In genomic region chr6:112274261-112275055, GRCm38 (mm10) we compare ENCODE assay signal across 8 mouse cellular contexts. TPM values are rescaled to one million over a fixed set of nuclear protein-coding genes. Genes with fewer than 3 reads are reported as not detected.
DNase-seq lines count a peak whose midpoint lies in the region; ATAC-seq lines count a peak whose summit lies in the region.

No protein-coding gene starts in this region.

- ATAC-seq in embryonic facial prominence, embryonic 11.5 days (replicated peaks; ENCODE audit: insufficient number of reproducible peaks, low FRiP score, low TSS enrichment, low read depth) = peak; percentile 60; the same call in 1 of the 2 replicates
- ATAC-seq in granulocyte monocyte progenitor cell, adult 5-6 weeks (replicated peaks; ENCODE audit: poor library complexity, severe bottlenecking) = peak; percentile 34
- ATAC-seq in intestine, embryonic 15.5 days = peak; percentile 85
- peak; percentile 41 for ATAC-seq in limb, embryonic 11.5 days (ENCODE audit: insufficient number of reproducible peaks, low FRiP score, low TSS enrichment, low read depth)
- peak; percentile 86 for ATAC-seq in midbrain, embryonic 16.5 days
- peak; percentile 53; the same call in 1 of the 2 replicates for ATAC-seq in stomach, embryonic 14.5 days (ENCODE audit: insufficient number of reproducible peaks, insufficient read depth, low FRiP score, low read depth)

- peak; percentile 5 for DNase-seq in thymus, postnatal 14 days
- no peak for DNase-seq in thymus, postnatal 25 days
- peak; percentile 45 for DNase-seq in embryonic facial prominence, embryonic 11.5 days (ENCODE audit: low spot score)
- DNase-seq in limb, embryonic 11.5 days (ENCODE audit: low spot score) = peak; percentile 50

- no peak overlapping the region for H3K27ac ChIP-seq in embryonic facial prominence, embryonic 11.5 days (replicated peaks; ENCODE audit: low read depth, low read length)
- peak overlapping the region; percentile 38 for H3K27ac ChIP-seq in intestine, embryonic 15.5 days
- H3K27ac ChIP-seq in limb, embryonic 11.5 days (replicated peaks; ENCODE audit: low read depth, low read length) = no peak overlapping the region
- H3K27ac ChIP-seq in midbrain, embryonic 16.5 days (ENCODE audit: low read length) = peak overlapping the region; percentile 65
- H3K27ac ChIP-seq in stomach, embryonic 14.5 days (ENCODE audit: low read length) = no peak overlapping the region

- 36% methylated on average over 9 of the region's 9 CpGs for WGBS in embryonic facial prominence, embryonic 11.5 days
- WGBS in intestine, embryonic 15.5 days = 26% methylated on average over 9 of the region's 9 CpGs
- 38% methylated on average over 9 of the region's 9 CpGs for WGBS in limb, embryonic 11.5 days
- WGBS in midbrain, embryonic 16.5 days = 26% methylated on average over 9 of the region's 9 CpGs
- 28% methylated on average over 9 of the region's 9 CpGs for WGBS in stomach, embryonic 14.5 days

- no peaks in the 10 kb centered on the region for H3K27me3 ChIP-seq in embryonic facial prominence, embryonic 11.5 days (ENCODE audit: control insufficient read depth, insufficient read depth, low read length)
- H3K27me3 ChIP-seq in intestine, embryonic 15.5 days (replicated peaks) = no peaks in the 10 kb centered on the region
- no peaks in the 10 kb centered on the region for H3K27me3 ChIP-seq in limb, embryonic 11.5 days (ENCODE audit: control insufficient read depth, insufficient read depth, low read length)
- no peaks in the 10 kb centered on the region for H3K27me3 ChIP-seq in midbrain, embryonic 16.5 days (ENCODE audit: control insufficient read depth, insufficient read depth, low read depth, low read length)
- H3K27me3 ChIP-seq in stomach, embryonic 14.5 days (ENCODE audit: control insufficient read depth, insufficient read depth, low read length) = no peaks in the 10 kb centered on the region

- H3K9me3 ChIP-seq in embryonic facial prominence, embryonic 11.5 days (replicated peaks; ENCODE audit: control insufficient read depth, low read length) = no peaks in the 10 kb centered on the region
- H3K9me3 ChIP-seq in intestine, embryonic 15.5 days = no peaks in the 10 kb centered on the region
- no peaks in the 10 kb centered on the region for H3K9me3 ChIP-seq in limb, embryonic 11.5 days (ENCODE audit: control insufficient read depth, low read length)
- no peaks in the 10 kb centered on the region for H3K9me3 ChIP-seq in midbrain, embryonic 16.5 days (replicated peaks; ENCODE audit: control insufficient read depth, low read length, poor library complexity, severe bottlenecking)
- no peaks in the 10 kb centered on the region for H3K9me3 ChIP-seq in stomach, embryonic 14.5 days (ENCODE audit: control insufficient read depth, low read depth, low read length)

- H3K4me1 ChIP-seq in embryonic facial prominence, embryonic 11.5 days (ENCODE audit: control insufficient read depth, insufficient read depth, low read length) = peaks cover 4% of the 10 kb centered on the region
- H3K4me1 ChIP-seq in intestine, embryonic 15.5 days (replicated peaks) = peaks cover 17% of the 10 kb centered on the region
- H3K4me1 ChIP-seq in limb, embryonic 11.5 days (ENCODE audit: control insufficient read depth, insufficient read depth, low read length) = peaks cover 8% of the 10 kb centered on the region; the same call in 1 of the 2 replicates
- H3K4me1 ChIP-seq in midbrain, embryonic 16.5 days (ENCODE audit: control insufficient read depth, insufficient read depth, low read length) = peaks cover 11% of the 10 kb centered on the region; the same call in 1 of the 2 replicates
- peaks cover 16% of the 10 kb centered on the region; the same call in 1 of the 2 replicates for H3K4me1 ChIP-seq in stomach, embryonic 14.5 days (ENCODE audit: control insufficient read depth, insufficient read depth, low read length)

- H3K9ac ChIP-seq in embryonic facial prominence, embryonic 11.5 days (replicated peaks; ENCODE audit: low read length) = no peak overlapping the region
- H3K9ac ChIP-seq in intestine, embryonic 15.5 days = no peak overlapping the region
- no peak overlapping the region for H3K9ac ChIP-seq in limb, embryonic 11.5 days (ENCODE audit: low read length)
- H3K9ac ChIP-seq in midbrain, embryonic 16.5 days (ENCODE audit: low read depth, low read length) = no peak overlapping the region
- H3K9ac ChIP-seq in stomach, embryonic 14.5 days (replicated peaks; ENCODE audit: low read depth, low read length) = no peak overlapping the region

- no peak overlapping the region; the same call in 1 of the 2 replicates for H3K4me2 ChIP-seq in embryonic facial prominence, embryonic 11.5 days (ENCODE audit: low read depth, low read length)
- peak overlapping the region; percentile 69 for H3K4me2 ChIP-seq in intestine, embryonic 15.5 days (replicated peaks)
- H3K4me2 ChIP-seq in limb, embryonic 11.5 days (ENCODE audit: low read depth, severe bottlenecking) = peak overlapping the region; percentile 29; the same call in 1 of the 2 replicates
- peak overlapping the region; percentile 81 for H3K4me2 ChIP-seq in midbrain, embryonic 16.5 days (ENCODE audit: low read length)
- peak overlapping the region; percentile 55 for H3K4me2 ChIP-seq in stomach, embryonic 14.5 days (replicated peaks; ENCODE audit: low read depth, low read length)

- H3K4me3 ChIP-seq in embryonic facial prominence, embryonic 11.5 days (ENCODE audit: low read depth, low read length) = no peak overlapping the region
- peak overlapping the region; percentile 29 for H3K4me3 ChIP-seq in intestine, embryonic 15.5 days (replicated peaks)
- H3K4me3 ChIP-seq in limb, embryonic 11.5 days (ENCODE audit: low read depth, low read length) = no peak overlapping the region
- no peak overlapping the region for H3K4me3 ChIP-seq in midbrain, embryonic 16.5 days (ENCODE audit: low read depth, low read length)
- peak overlapping the region; percentile 24 for H3K4me3 ChIP-seq in stomach, embryonic 14.5 days (ENCODE audit: low read depth, low read length)

- no peaks in the 10 kb centered on the region for H3K36me3 ChIP-seq in embryonic facial prominence, embryonic 11.5 days (replicated peaks; ENCODE audit: control insufficient read depth, insufficient read depth, low read depth, low read length)
- H3K36me3 ChIP-seq in intestine, embryonic 15.5 days = no peaks in the 10 kb centered on the region
- H3K36me3 ChIP-seq in limb, embryonic 11.5 days (ENCODE audit: control insufficient read depth, insufficient read depth, low read length) = no peaks in the 10 kb centered on the region
- H3K36me3 ChIP-seq in midbrain, embryonic 16.5 days (ENCODE audit: control insufficient read depth, insufficient read depth, low read length) = no peaks in the 10 kb centered on the region
- no peaks in the 10 kb centered on the region for H3K36me3 ChIP-seq in stomach, embryonic 14.5 days (ENCODE audit: control insufficient read depth, insufficient read depth, low read length)

RNA-seq across cellular contexts. Expression of gene Lmcd1, which starts 0.9 kb away (rescaled TPM):
- polyA plus RNA-seq in embryonic facial prominence, embryonic 11.5 days (2014; fragmentation: Nextera tagmentation; extraction: Ambion mirVana) = 3.9 and 5.4 TPM in 2 replicates
- total RNA-seq in granulocyte monocyte progenitor cell, adult 5-6 weeks (2014; fragmentation: Nextera tagmentation) = not detected in 2 replicates
- total RNA-seq in granulocyte monocyte progenitor cell, adult 5-6 weeks (2017) = not detected in 2 replicates
- 12.2 and 13.4 TPM in 2 replicates for polyA plus RNA-seq in intestine, embryonic 15.5 days (2015; fragmentation: Nextera tagmentation; extraction: Ambion mirVana)
- polyA plus RNA-seq in limb, embryonic 11.5 days (2014; fragmentation: Nextera tagmentation; extraction: Ambion mirVana) = 6.5 and 7.0 TPM in 2 replicates
- polyA plus RNA-seq in midbrain, embryonic 16.5 days (2015; fragmentation: Nextera tagmentation; extraction: Ambion mirVana) = 7.0 and 9.1 TPM in 2 replicates
- 6.9 and 10.8 TPM in 2 replicates for polyA plus RNA-seq in stomach, embryonic 14.5 days (2014; fragmentation: Nextera tagmentation; extraction: Ambion mirVana)

Comparison
In these comparisons a context has a peak if more than half of its experiments do, and no peak if none do; other contexts are left out.
1. ATAC-seq: peak in every context shown above with its lines; median percentile 86 in midbrain, embryonic 16.5 days; 85 in intestine, embryonic 15.5 days; 60 in embryonic facial prominence, embryonic 11.5 days; 53 in stomach, embryonic 14.5 days; 41 in limb, embryonic 11.5 days; 34 in granulocyte monocyte progenitor cell, adult 5-6 weeks.
2. H3K27ac ChIP-seq: peak in intestine, embryonic 15.5 days (single experiment) and midbrain, embryonic 16.5 days (single experiment); none in embryonic facial prominence, embryonic 11.5 days (single experiment), limb, embryonic 11.5 days (single experiment) and stomach, embryonic 14.5 days (single experiment).
3. H3K4me3 ChIP-seq: peak in intestine, embryonic 15.5 days (single experiment) and stomach, embryonic 14.5 days (single experiment); none in embryonic facial prominence, embryonic 11.5 days (single experiment), limb, embryonic 11.5 days (single experiment) and midbrain, embryonic 16.5 days (single experiment).